Mouse (Mus musculus): ENCODE measurements around the gene Nkap.
"Not testable (repeated sequence)": the region's sequence is repeated elsewhere in the genome, so short reads cannot be mapped to it uniquely, and the experiment has no call there.

Gene Nkap

GRCm38 (mm10) chrX:37157839-37158238 is 31.2 kb downstream of the Nkap start:
- DNase-seq (ENCODE audit: low read depth, low spot score) = no peak

GRCm38 (mm10) chrX:37161169-37161568 is 34.6 kb downstream of the Nkap start:
- DNase-seq (ENCODE audit: low read depth, low spot score) = no peak

- DNase-seq (ENCODE audit: low read depth, low spot score) = no peak
These were observed 36.5 kb downstream of the Nkap start for GRCm38 (mm10) chrX:37163115-37163514.

GRCm38 (mm10) chrX:37167085-37167484 is 40.5 kb downstream of the Nkap start:
- peak; percentile 44 for DNase-seq (ENCODE audit: low read depth, low spot score)

- DNase-seq (ENCODE audit: low read depth, low spot score) = no peak
These were observed 42.1 kb downstream of the Nkap start, which contains the start of gene Akap14 for GRCm38 (mm10) chrX:37168742-37169141. Gene Akap14, minus strand, starts transcription at chrX:37168842.

- DNase-seq (ENCODE audit: low read depth, low spot score) = not testable (repeated sequence)
These were observed 57.8 kb downstream of the Nkap start for GRCm38 (mm10) chrX:37184401-37184800.

- no peak for DNase-seq (ENCODE audit: low read depth, low spot score)
These were observed 64.1 kb downstream of the Nkap start for GRCm38 (mm10) chrX:37190755-37191104.

- peak; percentile 57 for DNase-seq (ENCODE audit: low read depth, low spot score)
These were observed 64.6 kb downstream of the Nkap start, which contains the start of the genes Ndufa1 and Rnf113a1 for GRCm38 (mm10) chrX:37191105-37191743. Gene Ndufa1, minus strand, starts transcription at chrX:37191163. Gene Rnf113a1, plus strand, starts transcription at chrX:37191245.

GRCm38 (mm10) chrX:37191744-37192379 is 65.3 kb downstream of the Nkap start:
- DNase-seq (ENCODE audit: low read depth, low spot score) = no peak

GRCm38 (mm10) chrX:37198676-37199075 is 72.1 kb downstream of the Nkap start:
- no peak for DNase-seq (ENCODE audit: low read depth, low spot score)
